Mouse (Mus musculus): ENCODE data around the gene Tpcn1. TPM values are rescaled to one million over a fixed set of nuclear protein-coding genes. Genes with fewer than 3 reads are reported as not detected.

Tpcn1 gene
- total RNA-seq, 1 experiment, result 14.2 TPM

DNA sequence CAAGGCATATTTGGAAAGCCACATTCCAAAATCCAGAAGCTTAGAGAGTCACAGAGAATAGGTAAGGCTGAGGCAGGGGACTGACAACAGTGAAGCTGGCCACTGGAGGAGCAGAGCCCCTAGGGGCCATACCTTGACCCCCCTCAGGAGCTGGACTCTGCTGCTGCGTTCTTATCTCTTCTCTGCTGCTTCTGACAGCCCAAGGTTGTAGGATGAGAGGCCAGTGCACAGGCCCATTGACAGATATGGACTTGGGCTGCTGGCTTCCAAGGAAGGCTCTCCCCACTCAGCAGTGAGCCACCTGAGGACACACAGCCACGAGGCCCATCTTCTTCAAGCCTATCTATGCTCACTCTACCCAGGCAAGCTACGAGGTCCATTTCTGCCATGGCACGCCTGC is 19.5 kb downstream of the Tpcn1 start:
- H3K9me3 ChIP-seq (ENCODE audit: control insufficient read depth, insufficient read depth, low read depth, low read length), result no peaks in the 10 kb centered on the region
- H3K9ac ChIP-seq (ENCODE audit: insufficient read depth, low read depth, low read length, poor library complexity, severe bottlenecking), result no peak overlapping the region
- no peak for DNase-seq (ENCODE audit: low read depth, low spot score)
- H3K36me3 ChIP-seq (ENCODE audit: control insufficient read depth, insufficient read depth, low read length, poor library complexity, severe bottlenecking), result no peaks in the 10 kb centered on the region
- TF ChIP-seq CHD2 (IDR thresholded peaks at IDR 0.05; ENCODE audit: low read depth, low read length) (no peak), ZC3H11A (IDR thresholded peaks at IDR 0.05; ENCODE audit: borderline replicate concordance, low read depth, low read length) (no peak), HCFC1 (IDR thresholded peaks at IDR 0.05; ENCODE audit: borderline replicate concordance, insufficient read depth, low read length) (no peak), ZNF384 (IDR thresholded peaks at IDR 0.05; ENCODE audit: low read depth, low read length) (no peak), MAFK (IDR thresholded peaks at IDR 0.05; ENCODE audit: insufficient read depth, low read depth, low read length) (no peak)
- H3K27ac ChIP-seq (ENCODE audit: insufficient read depth, low read depth, low read length, poor library complexity, severe bottlenecking), result no peak overlapping the region
- in situ Hi-C loops (cut with MboI; ENCODE audit: low sequenced_read_pairs in 2 of 2, unreplicated experiment in 2 of 2), result no loop called here
- H3K4me1 ChIP-seq (ENCODE audit: control insufficient read depth in 2 of 2, insufficient read depth in 2 of 2, low read length in 2 of 2, poor library complexity in 1 of 2), result peaks cover 2 to 5% of the 10 kb centered on the region in 2 experiments; a peak in 3 of 4 replicates
- no peak overlapping the region for H3K4me3 ChIP-seq (ENCODE audit: insufficient read depth in 1 of 2, low read depth in 1 of 2, low read length in 2 of 2, poor library complexity in 1 of 2, severe bottlenecking in 1 of 2)

DNA sequence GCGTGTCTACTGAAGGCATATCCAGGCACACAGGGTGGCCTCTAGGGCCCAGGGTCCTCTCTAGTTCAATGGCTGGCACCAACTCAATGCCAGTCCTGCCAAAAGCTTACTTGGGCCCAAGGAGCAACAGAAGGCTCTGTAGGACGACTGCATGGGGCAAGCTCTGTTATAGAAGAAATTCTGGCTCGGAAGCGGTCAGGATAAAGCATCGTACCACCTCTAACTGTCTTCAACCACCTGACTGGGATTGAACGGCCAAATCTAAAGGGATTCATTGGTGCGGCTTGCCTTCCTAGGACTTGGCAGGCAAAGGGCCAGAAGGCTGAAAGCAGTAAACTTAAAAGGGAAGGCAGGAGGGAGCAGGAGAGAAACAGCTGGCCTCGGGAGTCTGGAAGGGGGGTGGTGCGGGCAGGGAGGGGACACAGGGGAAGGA is 20.1 kb downstream of the Tpcn1 start:
- H3K36me3 ChIP-seq (ENCODE audit: control insufficient read depth, insufficient read depth, low read length, poor library complexity, severe bottlenecking), result no peaks in the 10 kb centered on the region
- H3K4me1 ChIP-seq (ENCODE audit: control insufficient read depth in 2 of 2, insufficient read depth in 2 of 2, low read length in 2 of 2, poor library complexity in 1 of 2), result peaks cover 2 to 6% of the 10 kb centered on the region in 2 experiments; a peak in 3 of 4 replicates
- in situ Hi-C loops (cut with MboI; ENCODE audit: low sequenced_read_pairs in 2 of 2, unreplicated experiment in 2 of 2), result no loop called here
- H3K4me3 ChIP-seq (ENCODE audit: insufficient read depth in 1 of 2, low read depth in 1 of 2, low read length in 2 of 2, poor library complexity in 1 of 2, severe bottlenecking in 1 of 2), result no peak overlapping the region
- H3K9ac ChIP-seq (ENCODE audit: insufficient read depth, low read depth, low read length, poor library complexity, severe bottlenecking), result no peak overlapping the region
- no peak for DNase-seq (ENCODE audit: low read depth, low spot score)
- no peaks in the 10 kb centered on the region for H3K9me3 ChIP-seq (ENCODE audit: control insufficient read depth, insufficient read depth, low read depth, low read length)
- H3K27ac ChIP-seq (ENCODE audit: insufficient read depth, low read depth, low read length, poor library complexity, severe bottlenecking), result no peak overlapping the region
- TF ChIP-seq CHD2 (IDR thresholded peaks at IDR 0.05; ENCODE audit: low read depth, low read length), result no peak

DNA sequence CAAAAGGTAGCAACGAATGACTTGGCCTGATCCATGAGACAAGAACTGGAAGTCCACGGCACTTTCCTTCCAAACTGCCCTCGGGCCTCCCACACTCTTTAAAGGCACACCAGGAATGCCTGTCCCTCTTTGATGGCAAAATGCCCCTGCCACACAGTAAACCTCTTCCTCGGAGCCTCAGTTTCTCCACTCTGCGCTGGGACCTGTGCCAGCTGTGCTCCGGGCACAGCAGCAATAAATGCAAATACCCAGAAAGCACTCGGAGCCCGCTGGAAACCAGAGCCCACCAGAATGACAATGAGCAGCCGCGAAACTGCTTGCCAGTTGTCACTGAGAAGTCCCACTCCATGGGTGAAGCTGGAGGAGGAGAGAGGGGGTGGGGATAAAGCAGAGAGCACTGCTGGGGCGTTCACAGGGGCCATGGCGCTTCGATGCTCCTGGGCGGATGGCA is 20.7 kb downstream of the Tpcn1 start:
- Histone ChIP-seq H3K9me3 (ENCODE audit: control insufficient read depth, insufficient read depth, low read depth, low read length) (no peaks in the 10 kb centered on the region), H3K36me3 (ENCODE audit: control insufficient read depth, insufficient read depth, low read length, poor library complexity, severe bottlenecking) (no peaks in the 10 kb centered on the region), H3K4me3 (ENCODE audit: insufficient read depth in 1 of 2, low read depth in 1 of 2, low read length in 2 of 2, poor library complexity in 1 of 2, severe bottlenecking in 1 of 2) (no peak overlapping the region; a peak in 2 of 4 replicates), H3K9ac (ENCODE audit: insufficient read depth, low read depth, low read length, poor library complexity, severe bottlenecking) (no peak overlapping the region), H3K4me1 (ENCODE audit: control insufficient read depth in 2 of 2, insufficient read depth in 2 of 2, low read length in 2 of 2, poor library complexity in 1 of 2) (peaks cover 4 to 6% of the 10 kb centered on the region in 2 experiments; a peak in 3 of 4 replicates), H3K27ac (ENCODE audit: insufficient read depth, low read depth, low read length, poor library complexity, severe bottlenecking) (no peak overlapping the region)
- DNase-seq (ENCODE audit: low read depth, low spot score), result no peak
- TF ChIP-seq ZC3H11A (IDR thresholded peaks at IDR 0.05; ENCODE audit: borderline replicate concordance, low read depth, low read length) (no peak), ZNF384 (IDR thresholded peaks at IDR 0.05; ENCODE audit: low read depth, low read length) (no peak)
- in situ Hi-C loops (cut with MboI; ENCODE audit: low sequenced_read_pairs in 2 of 2, unreplicated experiment in 2 of 2), result no loop called here

DNA sequence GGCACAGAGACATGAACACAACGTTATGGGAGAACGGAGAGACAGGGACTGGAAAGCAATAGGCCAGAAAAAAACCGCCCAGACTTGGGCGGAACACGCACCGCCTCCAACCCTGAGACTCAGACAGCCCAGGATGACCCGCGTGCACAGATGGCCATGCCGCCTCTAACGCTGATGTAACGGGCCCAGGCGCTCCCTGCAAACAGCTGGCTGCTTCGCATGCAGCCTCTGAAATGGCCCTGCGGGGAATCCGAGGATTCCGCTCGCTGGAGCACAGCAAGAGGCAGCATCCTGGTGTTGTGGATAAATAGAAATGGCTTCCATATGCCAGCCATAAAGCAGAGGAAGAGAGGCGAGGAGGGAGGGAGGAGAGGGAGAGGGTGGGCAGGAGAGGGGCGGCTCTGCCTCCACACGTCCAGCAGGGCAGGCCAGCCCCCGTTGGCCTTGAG is 21.2 kb downstream of the Tpcn1 start:
- Histone ChIP-seq H3K4me3 (ENCODE audit: insufficient read depth in 1 of 2, low read depth in 1 of 2, low read length in 2 of 2, poor library complexity in 1 of 2, severe bottlenecking in 1 of 2) (peak overlapping the region; percentile 47), H3K4me1 (ENCODE audit: control insufficient read depth in 2 of 2, insufficient read depth in 2 of 2, low read length in 2 of 2, poor library complexity in 1 of 2) (peaks cover 6% of the 10 kb centered on the region in 2 experiments; a peak in 3 of 4 replicates), H3K27ac (ENCODE audit: insufficient read depth, low read depth, low read length, poor library complexity, severe bottlenecking) (no peak overlapping the region), H3K9me3 (ENCODE audit: control insufficient read depth, insufficient read depth, low read depth, low read length) (no peaks in the 10 kb centered on the region), H3K9ac (ENCODE audit: insufficient read depth, low read depth, low read length, poor library complexity, severe bottlenecking) (peak overlapping the region; percentile 17; the same call in 1 of the 2 replicates), H3K36me3 (ENCODE audit: control insufficient read depth, insufficient read depth, low read length, poor library complexity, severe bottlenecking) (no peaks in the 10 kb centered on the region)
- in situ Hi-C loops (cut with MboI; ENCODE audit: low sequenced_read_pairs in 2 of 2, unreplicated experiment in 2 of 2), result no loop called here
- no peak for DNase-seq (ENCODE audit: low read depth, low spot score)
- no peak for TF ChIP-seq ZNF384 (IDR thresholded peaks at IDR 0.05; ENCODE audit: low read depth, low read length)
- no peak for TF ChIP-seq HCFC1 (IDR thresholded peaks at IDR 0.05; ENCODE audit: borderline replicate concordance, insufficient read depth, low read length)
- no peak for TF ChIP-seq CHD2 (IDR thresholded peaks at IDR 0.05; ENCODE audit: low read depth, low read length)
- TF ChIP-seq MAFK (IDR thresholded peaks at IDR 0.05; ENCODE audit: insufficient read depth, low read depth, low read length), result no peak
- no peak for TF ChIP-seq ZC3H11A (IDR thresholded peaks at IDR 0.05; ENCODE audit: borderline replicate concordance, low read depth, low read length)

DNA sequence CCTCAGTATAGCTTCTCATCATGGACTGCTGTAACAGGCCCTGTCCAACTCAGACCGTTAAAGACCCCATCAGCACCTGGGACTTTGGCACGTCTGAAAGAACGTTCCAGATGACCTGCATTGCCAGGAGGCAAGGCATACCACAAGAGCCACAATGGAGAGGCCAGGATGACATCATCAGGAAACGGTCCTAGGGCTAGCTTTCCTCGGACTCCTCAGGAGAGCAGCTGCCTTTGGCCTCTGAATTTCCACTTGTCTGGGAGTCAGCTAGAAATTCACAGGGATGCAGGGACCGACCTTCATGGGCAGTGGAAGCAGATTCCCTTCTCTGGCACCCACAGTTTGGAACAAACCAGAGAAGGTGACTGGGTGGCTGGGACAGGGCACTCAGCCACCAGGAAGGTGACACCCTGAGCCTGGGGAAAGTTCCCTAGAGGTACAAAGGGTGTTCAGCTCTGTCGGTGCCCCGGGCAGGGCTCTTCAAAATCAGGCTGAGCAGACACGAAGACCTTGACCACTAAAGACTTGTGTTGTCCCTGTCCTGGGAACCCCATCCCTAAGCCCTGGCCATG is 21.7 kb downstream of the Tpcn1 start:
- in situ Hi-C loops (cut with MboI; ENCODE audit: low sequenced_read_pairs in 2 of 2, unreplicated experiment in 2 of 2), result no loop called here
- Histone ChIP-seq H3K36me3 (ENCODE audit: control insufficient read depth, insufficient read depth, low read length, poor library complexity, severe bottlenecking) (no peaks in the 10 kb centered on the region), H3K9ac (ENCODE audit: insufficient read depth, low read depth, low read length, poor library complexity, severe bottlenecking) (0 out of 2 replicates have a peak overlapping the region, but pooled peaks have one; percentile 17)

More for the DNA sequence above, 21.7 kb downstream of the Tpcn1 start:
- TF ChIP-seq CHD2 (IDR thresholded peaks at IDR 0.05; ENCODE audit: low read depth, low read length), result no peak
- no peak for TF ChIP-seq HCFC1 (IDR thresholded peaks at IDR 0.05; ENCODE audit: borderline replicate concordance, insufficient read depth, low read length)
- no peak for TF ChIP-seq MAFK (IDR thresholded peaks at IDR 0.05; ENCODE audit: insufficient read depth, low read depth, low read length)
- TF ChIP-seq ZNF384 (IDR thresholded peaks at IDR 0.05; ENCODE audit: low read depth, low read length), result no peak
- TF ChIP-seq ZC3H11A (IDR thresholded peaks at IDR 0.05; ENCODE audit: borderline replicate concordance, low read depth, low read length), result no peak
- Histone ChIP-seq H3K4me1 (ENCODE audit: control insufficient read depth in 2 of 2, insufficient read depth in 2 of 2, low read length in 2 of 2, poor library complexity in 1 of 2) (peaks cover 6 to 9% of the 10 kb centered on the region in 2 experiments; a peak in 3 of 4 replicates), H3K27ac (ENCODE audit: insufficient read depth, low read depth, low read length, poor library complexity, severe bottlenecking) (no peak overlapping the region), H3K4me3 (ENCODE audit: insufficient read depth in 1 of 2, low read depth in 1 of 2, low read length in 2 of 2, poor library complexity in 1 of 2, severe bottlenecking in 1 of 2) (peak overlapping the region; percentile 47; a peak in 2 of 4 replicates), H3K9me3 (ENCODE audit: control insufficient read depth, insufficient read depth, low read depth, low read length) (no peaks in the 10 kb centered on the region)
- no peak for DNase-seq (ENCODE audit: low read depth, low spot score)
